ENCODE assay signal across 9 mouse cellular contexts in genomic region chr15:3441506-3442286, GRCm38 (mm10).
A peak's percentile ranks its signal among the peaks of the same experiment; 100 is the strongest.
DNase-seq lines count a peak whose midpoint lies in the region; ATAC-seq and TF ChIP-seq lines count a peak whose summit lies in the region.
"Had no signal": no experiment of that assay in that cellular context is flagged by ENCODE, and none has a peak within 500 bp of the region (broad histone marks: within the 10 kb centered on the region; RNA-seq: fewer than 3 reads in every experiment).

No protein-coding gene starts in this region.

- no peaks in the 10 kb centered on the region for H3K36me3 ChIP-seq in hindbrain, embryonic 14.5 days (replicated peaks; ENCODE audit: control insufficient read depth, insufficient read depth)
- H3K36me3 ChIP-seq in midbrain, embryonic 10.5 days = no peaks in the 10 kb centered on the region
- H3K36me3 ChIP-seq: heart, embryonic 15.5 days had no signal

- H3K27ac ChIP-seq in hindbrain, embryonic 14.5 days = no peak overlapping the region
- H3K27ac ChIP-seq in midbrain, embryonic 10.5 days (replicated peaks) = no peak overlapping the region
- H3K27ac ChIP-seq: heart, embryonic 15.5 days had no signal

- no peaks in the 10 kb centered on the region for H3K27me3 ChIP-seq in hindbrain, embryonic 14.5 days (ENCODE audit: control insufficient read depth, insufficient read depth, low read length)
- no peaks in the 10 kb centered on the region for H3K27me3 ChIP-seq in midbrain, embryonic 10.5 days (ENCODE audit: low read depth, poor library complexity, severe bottlenecking)
- H3K27me3 ChIP-seq: heart, embryonic 15.5 days had no signal

- H3K4me1 ChIP-seq in hindbrain, embryonic 14.5 days (replicated peaks; ENCODE audit: control insufficient read depth, insufficient read depth, low read length) = no peaks in the 10 kb centered on the region
- no peaks in the 10 kb centered on the region for H3K4me1 ChIP-seq in midbrain, embryonic 10.5 days

- peak; percentile 69; the same call in 1 of the 2 replicates for TF ChIP-seq CTCF in brain, embryonic 14.5 days (IDR thresholded peaks at IDR 0.05; ENCODE audit: borderline replicate concordance, extremely low read depth, insufficient read depth, insufficient read length)

- H3K4me2 ChIP-seq in hindbrain, embryonic 14.5 days (replicated peaks) = no peak overlapping the region
- H3K4me2 ChIP-seq: heart, embryonic 15.5 days had no signal

- no peak for TF ChIP-seq POLR2A in brain, embryonic 14.5 days (IDR thresholded peaks at IDR 0.05; ENCODE audit: borderline replicate concordance, extremely low read depth, insufficient read depth, insufficient read length, poor library complexity, severe bottlenecking)

- no peak overlapping the region for H3K9ac ChIP-seq in hindbrain, embryonic 14.5 days
- H3K9ac ChIP-seq: heart, embryonic 15.5 days had no signal

- 54% methylated on average over 4 of the region's 4 CpGs for WGBS in hindbrain, embryonic 14.5 days
- 56% methylated on average over 4 of the region's 4 CpGs for WGBS in midbrain, embryonic 10.5 days

- ATAC-seq in frontal cortex, adult (ENCODE audit: low TSS enrichment) = 0 out of 2 replicates have a peak, but pooled peaks have one; percentile 41
- peak; percentile 37; the same call in 1 of the 2 replicates for ATAC-seq in hindbrain, embryonic 14.5 days (ENCODE audit: low FRiP score)
- no peak for ATAC-seq in erythroid progenitor cell, adult 5-6 weeks (replicated peaks; ENCODE audit: low FRiP score, poor library complexity, severe bottlenecking)

- no peak for DNase-seq in frontal cortex, postnatal 10 days (ENCODE audit: low spot score in 2 of 2)
- DNase-seq in right cerebral cortex, adult 18-20 months = peak; percentile 26
- no peak for DNase-seq in right cerebral cortex, postnatal 36 days (ENCODE audit: low spot score in 2 of 2)
- peak; percentile 57 for DNase-seq in brain, embryonic 14.5 days (ENCODE audit: low read depth)
- DNase-seq in hindbrain, embryonic 14.5 days (ENCODE audit: low spot score) = peak; percentile 41
- DNase-seq in midbrain, embryonic 10.5 days (ENCODE audit: low spot score) = peak; percentile 14

- H3K9me3 ChIP-seq in hindbrain, embryonic 14.5 days (ENCODE audit: control insufficient read depth, low read length) = no peaks in the 10 kb centered on the region
- no peaks in the 10 kb centered on the region for H3K9me3 ChIP-seq in midbrain, embryonic 10.5 days (replicated peaks)
- H3K9me3 ChIP-seq: heart, embryonic 15.5 days had no signal

- H3K4me3 ChIP-seq in hindbrain, embryonic 14.5 days (replicated peaks; ENCODE audit: low read length) = no peak overlapping the region
- H3K4me3 ChIP-seq in midbrain, embryonic 10.5 days = no peak overlapping the region
- H3K4me3 ChIP-seq: heart, embryonic 15.5 days had no signal

Comparison
In these comparisons a context has a peak if more than half of its experiments do, and no peak if none do; other contexts are left out.
1. DNase-seq: peak in right cerebral cortex, adult 18-20 months (single experiment), brain, embryonic 14.5 days (single experiment), hindbrain, embryonic 14.5 days (single experiment) and midbrain, embryonic 10.5 days (single experiment); none in frontal cortex, postnatal 10 days (0 of 2) and right cerebral cortex, postnatal 36 days (0 of 2).